Mouse (Mus musculus): Measurements from ENCODE around the gene Sun2. TPM values are rescaled to one million over a fixed set of nuclear protein-coding genes. Genes with fewer than 3 reads are reported as not detected.

Gene Sun2
- polyA plus RNA-seq, 1 experiment from 2014 or later, result 7.2 TPM

DNA sequence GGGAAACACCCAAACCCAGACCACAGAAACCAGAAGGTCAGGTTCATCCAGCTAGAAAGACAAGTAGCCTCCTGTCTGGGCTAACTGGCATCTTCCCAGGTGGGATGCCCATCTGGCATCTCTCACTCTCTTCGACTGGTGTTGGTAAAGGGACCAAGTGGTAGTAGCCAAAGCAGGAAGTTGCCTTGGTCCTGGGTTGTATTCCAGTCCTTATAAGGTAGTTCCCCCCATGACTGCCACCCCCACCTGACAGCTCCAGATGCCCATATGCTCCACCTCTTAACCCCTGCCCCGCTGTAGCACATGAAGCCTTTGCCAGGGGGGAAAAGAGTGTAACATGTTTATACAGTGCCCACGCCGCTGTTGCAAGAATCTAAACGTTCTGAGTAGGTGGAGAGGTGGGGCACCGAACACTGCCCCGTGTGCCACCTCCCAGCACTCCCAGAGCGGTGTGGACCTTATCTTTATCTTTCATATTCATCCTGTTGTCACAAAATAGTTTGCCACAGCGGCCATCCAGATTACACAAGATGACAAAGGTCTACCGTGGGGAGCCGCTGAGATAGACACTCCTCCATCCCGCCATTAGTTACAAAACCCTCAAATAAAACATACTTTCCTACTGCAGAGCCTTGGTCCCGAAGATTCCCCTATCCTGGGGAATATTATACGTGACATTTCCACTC is 1.0 kb downstream of the Sun2 start:
- no peaks in the 10 kb centered on the region for H3K9me3 ChIP-seq
- peaks cover 28% of the 10 kb centered on the region for H3K36me3 ChIP-seq
- peak overlapping the region; percentile 89 for H3K9ac ChIP-seq
- 30% methylated on average over 14 of the region's 14 CpGs for WGBS
- H3K4me3 ChIP-seq, result peak overlapping the region; percentile 83
- no peak for ATAC-seq (ENCODE audit: low FRiP score, low read depth)
- no peaks in the 10 kb centered on the region for H3K27me3 ChIP-seq
- peak overlapping the region; percentile 75 for H3K27ac ChIP-seq (replicated peaks)
- peaks cover 33% of the 10 kb centered on the region for H3K4me1 ChIP-seq (replicated peaks)
- peak overlapping the region; percentile 62 for H3K4me2 ChIP-seq

DNA sequence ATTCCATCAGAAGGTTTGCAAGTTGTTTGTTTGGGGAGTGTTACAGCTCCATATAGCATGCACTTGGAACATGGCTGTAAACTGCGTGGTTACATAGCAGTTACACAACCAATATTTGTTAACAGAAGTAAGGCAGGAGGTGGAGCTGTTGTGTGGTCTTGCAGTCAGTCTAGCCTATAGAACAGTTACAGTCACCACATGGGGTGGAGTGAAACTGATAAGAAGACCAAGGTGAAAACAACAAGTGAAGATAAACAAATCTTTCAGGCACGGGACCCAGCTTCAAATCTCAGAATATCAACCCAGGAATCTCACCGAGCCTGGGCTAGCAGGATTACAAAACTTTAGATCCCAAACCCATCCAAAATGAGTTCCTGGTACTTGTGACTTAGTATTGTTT is 1.6 kb downstream of the Sun2 start:
- no peak for ATAC-seq (ENCODE audit: low FRiP score, low read depth)
- Histone ChIP-seq H3K9ac (peak overlapping the region; percentile 89; the same call in 1 of the 2 replicates), H3K27me3 (no peaks in the 10 kb centered on the region), H3K4me1 (replicated peaks) (peaks cover 33% of the 10 kb centered on the region), H3K36me3 (peaks cover 32% of the 10 kb centered on the region), H3K27ac (replicated peaks) (no peak overlapping the region), H3K4me3 (peak overlapping the region; percentile 83), H3K9me3 (no peaks in the 10 kb centered on the region), H3K4me2 (peak overlapping the region; percentile 62)
- WGBS, result 88% methylated on average over 3 of the region's 3 CpGs

DNA sequence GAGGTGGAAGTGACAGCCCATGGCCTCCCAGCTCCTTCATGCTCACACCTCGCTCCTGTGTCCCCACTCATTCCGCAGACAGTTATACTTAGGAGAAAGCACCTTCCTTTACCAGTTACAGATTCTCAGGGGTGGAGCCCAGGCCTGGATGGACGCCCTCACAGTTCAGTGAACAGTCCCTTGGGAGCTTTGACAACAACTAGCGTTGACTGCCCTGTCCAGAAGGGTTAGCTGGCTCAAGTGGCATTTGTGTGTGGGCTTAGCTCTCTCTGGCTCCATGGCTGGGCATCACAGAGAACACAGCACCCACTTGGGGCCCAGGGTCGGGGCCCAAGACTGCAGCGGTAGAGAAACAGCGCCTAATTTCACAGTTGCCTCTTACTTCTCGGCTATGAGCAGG is 8.0 kb downstream of the Sun2 start:
- H3K9me3 ChIP-seq, result no peaks in the 10 kb centered on the region
- H3K9ac ChIP-seq, result no peak overlapping the region
- H3K4me2 ChIP-seq, result no peak overlapping the region
- peaks cover 6% of the 10 kb centered on the region; the same call in 1 of the 2 replicates for H3K4me1 ChIP-seq (replicated peaks)
- peaks cover 78% of the 10 kb centered on the region for H3K36me3 ChIP-seq
- WGBS, result 81% methylated on average over 8 of the region's 8 CpGs
- H3K27ac ChIP-seq (replicated peaks), result no peak overlapping the region
- no peak for ATAC-seq (ENCODE audit: low FRiP score, low read depth)
- H3K4me3 ChIP-seq, result no peak overlapping the region
- no peaks in the 10 kb centered on the region for H3K27me3 ChIP-seq

DNA sequence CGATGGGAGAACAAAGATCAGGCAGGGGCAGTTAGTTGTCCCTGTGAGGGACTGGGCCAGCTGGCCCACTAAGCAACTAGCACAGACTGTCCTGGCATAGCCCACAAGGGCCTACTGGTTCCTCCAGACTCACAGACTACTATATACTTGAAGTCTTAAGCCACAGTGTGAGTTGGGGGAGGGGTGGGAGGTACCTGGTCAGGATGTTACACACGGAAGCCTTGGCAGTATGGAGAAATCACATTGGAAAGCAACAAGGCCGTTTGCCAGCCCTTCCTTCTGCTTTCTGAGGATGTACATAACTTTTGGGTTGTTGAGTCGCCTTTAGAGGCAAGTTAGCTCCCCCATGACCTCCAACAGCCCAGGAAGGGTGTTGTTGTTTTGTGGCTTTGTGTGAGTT is 8.7 kb downstream of the Sun2 start:
- H3K27ac ChIP-seq (replicated peaks), result no peak overlapping the region
- 81% methylated on average over 4 of the region's 4 CpGs for WGBS
- no peak overlapping the region for H3K9ac ChIP-seq
- H3K36me3 ChIP-seq, result peaks cover 78% of the 10 kb centered on the region
- H3K27me3 ChIP-seq, result no peaks in the 10 kb centered on the region
- no peaks in the 10 kb centered on the region for H3K4me1 ChIP-seq (replicated peaks)
- no peak for ATAC-seq (ENCODE audit: low FRiP score, low read depth)
- H3K4me3 ChIP-seq, result no peak overlapping the region
- H3K9me3 ChIP-seq, result no peaks in the 10 kb centered on the region
- H3K4me2 ChIP-seq, result no peak overlapping the region

DNA sequence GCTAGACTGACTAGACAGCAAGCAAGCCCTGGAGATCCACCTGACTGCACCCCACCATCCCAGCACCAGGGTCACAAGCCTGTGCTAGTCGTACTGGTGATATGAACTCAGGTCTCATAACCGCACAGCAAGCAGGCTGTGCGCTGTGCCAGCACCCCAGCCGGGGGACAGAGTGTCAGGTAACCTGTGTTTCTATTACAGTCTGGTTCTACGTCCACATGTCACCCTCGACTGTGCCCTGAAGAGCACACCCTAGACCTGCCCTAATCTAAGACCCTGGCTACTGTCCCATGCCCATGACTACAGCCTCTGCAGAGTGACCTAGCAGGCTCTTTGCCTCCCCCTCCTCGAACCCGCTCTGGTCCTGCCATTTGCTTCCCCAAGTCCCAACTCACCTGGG is 9.1 kb downstream of the Sun2 start:
- ATAC-seq (ENCODE audit: low FRiP score, low read depth), result no peak
- H3K9ac ChIP-seq, result no peak overlapping the region
- no peak overlapping the region for H3K4me3 ChIP-seq
- H3K27me3 ChIP-seq, result no peaks in the 10 kb centered on the region
- 93% methylated on average over 8 of the region's 8 CpGs for WGBS
- H3K9me3 ChIP-seq, result no peaks in the 10 kb centered on the region
- peaks cover 3% of the 10 kb centered on the region; the same call in 1 of the 2 replicates for H3K4me1 ChIP-seq (replicated peaks)
- no peak overlapping the region for H3K4me2 ChIP-seq
- H3K36me3 ChIP-seq, result peaks cover 79% of the 10 kb centered on the region
- no peak overlapping the region for H3K27ac ChIP-seq (replicated peaks)

DNA sequence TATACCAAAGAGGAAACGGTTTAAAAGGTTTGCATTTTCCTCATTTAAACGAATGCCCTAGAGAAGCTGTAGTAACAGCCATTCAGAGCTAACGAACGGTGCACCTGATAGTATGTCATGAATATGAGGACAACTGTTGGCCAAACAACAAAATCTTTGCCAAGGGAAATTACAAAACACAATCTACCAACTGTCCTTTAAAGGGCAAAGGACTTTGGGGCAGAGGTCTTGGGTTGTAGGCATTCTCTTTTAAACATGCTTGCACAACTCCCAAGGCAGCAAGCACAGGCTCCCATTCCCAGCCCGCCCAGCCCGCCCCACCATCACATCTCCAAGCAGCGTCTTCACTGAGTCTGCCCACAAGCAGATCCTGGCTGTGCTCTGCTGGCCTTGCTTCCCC is 10.8 kb downstream of the Sun2 start:
- Histone ChIP-seq H3K27ac (replicated peaks) (no peak overlapping the region), H3K27me3 (no peaks in the 10 kb centered on the region), H3K36me3 (peaks cover 81% of the 10 kb centered on the region), H3K9me3 (no peaks in the 10 kb centered on the region), H3K4me3 (no peak overlapping the region), H3K4me1 (replicated peaks) (peaks cover 3% of the 10 kb centered on the region; the same call in 1 of the 2 replicates), H3K9ac (no peak overlapping the region), H3K4me2 (no peak overlapping the region)
- ATAC-seq (ENCODE audit: low FRiP score, low read depth), result no peak
- WGBS, result 80% methylated on average over 7 of the region's 7 CpGs

DNA sequence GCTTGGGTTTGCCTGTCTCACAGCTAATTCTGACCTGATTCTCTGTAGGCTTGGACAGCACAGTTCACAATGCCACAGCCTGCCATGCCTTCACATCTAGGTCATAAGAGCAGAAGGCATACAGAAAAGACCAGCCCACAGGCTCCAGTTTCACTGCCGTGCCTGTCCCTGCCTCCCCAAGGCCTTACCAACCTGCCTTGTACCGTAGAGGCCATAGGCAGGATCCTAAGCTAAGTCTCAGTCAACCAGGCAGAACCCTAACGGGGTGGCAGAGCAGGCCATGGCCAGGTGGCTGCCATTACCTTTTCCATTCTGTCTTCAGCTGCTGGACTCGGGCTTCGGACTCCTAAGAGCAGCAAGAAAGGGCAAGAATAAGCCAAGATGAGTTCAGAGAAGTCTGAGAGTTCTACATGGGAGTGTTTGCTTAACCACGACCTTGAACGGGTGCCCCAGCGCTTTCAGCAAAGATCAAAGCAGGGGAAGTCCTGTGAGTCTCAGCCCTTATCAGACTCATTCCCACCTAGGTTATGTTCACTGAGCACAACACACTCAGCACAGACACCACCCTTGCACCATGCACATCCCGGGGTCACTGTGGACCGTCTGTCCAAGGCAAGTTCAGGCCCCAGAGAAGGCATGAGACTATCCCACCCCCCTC is 13.5 kb downstream of the Sun2 start:
- 93% methylated on average over 10 of the region's 10 CpGs for WGBS
- no peak for ATAC-seq (ENCODE audit: low FRiP score, low read depth)
- Histone ChIP-seq H3K4me3 (no peak overlapping the region), H3K27me3 (no peaks in the 10 kb centered on the region), H3K36me3 (peaks cover 78% of the 10 kb centered on the region), H3K9ac (no peak overlapping the region), H3K27ac (replicated peaks) (0 out of 2 replicates have a peak overlapping the region, but pooled peaks have one; percentile 30), H3K4me2 (no peak overlapping the region), H3K4me1 (replicated peaks) (peaks cover 3% of the 10 kb centered on the region; the same call in 1 of the 2 replicates), H3K9me3 (no peaks in the 10 kb centered on the region)

DNA sequence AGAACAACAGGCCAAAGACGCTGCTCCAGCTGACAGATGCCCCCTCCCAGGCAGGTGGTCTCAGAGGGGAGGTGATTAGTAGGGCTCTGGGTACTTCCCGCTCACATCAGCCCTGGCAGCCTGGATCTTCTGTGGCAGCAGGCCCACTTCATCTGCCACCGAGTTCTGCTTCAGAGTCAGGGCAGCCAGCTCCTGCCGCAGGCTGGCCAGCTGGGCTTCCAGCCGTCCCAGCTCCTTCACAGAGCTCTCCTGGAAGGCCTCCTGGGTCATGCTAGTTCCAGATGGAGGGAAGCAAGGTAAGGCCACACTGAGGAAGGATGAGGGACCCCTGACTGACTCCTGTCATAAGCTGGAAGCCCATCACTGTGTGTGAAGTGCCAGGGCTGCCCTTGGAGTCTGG is 14.0 kb downstream of the Sun2 start:
- Histone ChIP-seq H3K4me2 (no peak overlapping the region), H3K4me3 (no peak overlapping the region), H3K9ac (no peak overlapping the region), H3K27me3 (no peaks in the 10 kb centered on the region), H3K27ac (replicated peaks) (peak overlapping the region; percentile 30; the same call in 1 of the 2 replicates), H3K9me3 (no peaks in the 10 kb centered on the region), H3K4me1 (replicated peaks) (peaks cover 3% of the 10 kb centered on the region; the same call in 1 of the 2 replicates), H3K36me3 (peaks cover 73% of the 10 kb centered on the region)
- ATAC-seq (ENCODE audit: low FRiP score, low read depth), result no peak
- WGBS, result 55% methylated on average over 5 of the region's 5 CpGs

DNA sequence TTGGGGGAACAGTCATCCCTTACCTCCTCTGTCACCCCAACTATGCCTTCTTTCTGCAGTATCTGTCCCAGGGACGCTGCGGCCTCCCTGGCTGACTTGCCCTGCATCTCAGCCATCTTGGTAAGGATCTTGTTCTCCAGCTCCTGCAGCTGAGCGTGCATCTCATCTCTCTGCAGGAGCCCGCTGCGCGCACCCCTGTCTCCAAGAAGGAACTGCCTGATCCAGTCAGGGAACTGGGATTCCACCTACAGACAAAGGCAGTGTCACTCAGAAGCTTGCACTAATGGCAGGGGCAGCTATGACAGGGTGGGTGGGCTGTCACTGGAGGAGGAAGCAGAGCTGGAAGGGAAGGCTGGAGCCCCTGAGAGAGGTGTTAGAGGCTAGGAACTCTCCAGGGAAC is 14.5 kb downstream of the Sun2 start:
- peak overlapping the region; percentile 30; the same call in 1 of the 2 replicates for H3K27ac ChIP-seq (replicated peaks)
- H3K9me3 ChIP-seq, result no peaks in the 10 kb centered on the region
- no peak overlapping the region for H3K4me3 ChIP-seq
- peaks cover 3% of the 10 kb centered on the region; the same call in 1 of the 2 replicates for H3K4me1 ChIP-seq (replicated peaks)
- no peak overlapping the region for H3K9ac ChIP-seq
- H3K36me3 ChIP-seq, result peaks cover 68% of the 10 kb centered on the region
- WGBS, result 79% methylated on average over 6 of the region's 6 CpGs
- H3K27me3 ChIP-seq, result no peaks in the 10 kb centered on the region
- H3K4me2 ChIP-seq, result no peak overlapping the region
- no peak for ATAC-seq (ENCODE audit: low FRiP score, low read depth)

DNA sequence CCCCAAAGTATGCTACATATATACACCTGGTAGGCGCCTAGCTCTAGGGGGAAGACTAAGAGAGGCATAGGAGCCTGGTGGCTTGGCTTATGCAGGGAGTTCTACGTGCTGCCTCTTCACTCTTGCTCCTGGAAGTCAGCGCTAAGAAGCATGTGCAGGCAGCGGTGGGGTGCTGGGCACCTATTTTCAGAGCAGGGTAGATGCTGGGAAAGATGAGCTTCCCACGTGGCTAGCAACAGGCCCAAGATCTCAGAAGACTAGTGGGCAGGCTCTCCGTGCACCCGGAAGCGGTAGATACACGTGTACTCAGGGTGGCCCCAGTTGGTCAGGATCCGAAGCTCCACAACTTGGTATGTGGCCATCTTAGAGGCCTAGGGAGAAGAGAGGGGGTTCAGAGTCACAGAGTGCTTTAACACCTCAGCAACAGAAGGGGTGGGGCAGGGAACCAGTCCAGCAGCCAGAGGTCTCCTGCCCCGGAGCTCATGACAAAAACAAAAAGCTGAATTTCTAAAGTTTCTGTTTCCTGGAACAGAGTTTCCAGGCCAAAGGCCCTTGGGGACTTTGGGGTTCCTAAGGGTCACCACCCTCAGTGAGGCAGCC is 17.0 kb downstream of the Sun2 start:
- no peak overlapping the region for H3K27ac ChIP-seq (replicated peaks)
- no peaks in the 10 kb centered on the region for H3K9me3 ChIP-seq
- H3K4me3 ChIP-seq, result no peak overlapping the region
- no peak for ATAC-seq (ENCODE audit: low FRiP score, low read depth)
- H3K9ac ChIP-seq, result no peak overlapping the region
- peaks cover 3% of the 10 kb centered on the region; the same call in 1 of the 2 replicates for H3K4me1 ChIP-seq (replicated peaks)
- WGBS, result 93% methylated on average over 11 of the region's 11 CpGs
- peaks cover 56% of the 10 kb centered on the region for H3K36me3 ChIP-seq
- H3K4me2 ChIP-seq, result no peak overlapping the region
- H3K27me3 ChIP-seq, result no peaks in the 10 kb centered on the region

DNA sequence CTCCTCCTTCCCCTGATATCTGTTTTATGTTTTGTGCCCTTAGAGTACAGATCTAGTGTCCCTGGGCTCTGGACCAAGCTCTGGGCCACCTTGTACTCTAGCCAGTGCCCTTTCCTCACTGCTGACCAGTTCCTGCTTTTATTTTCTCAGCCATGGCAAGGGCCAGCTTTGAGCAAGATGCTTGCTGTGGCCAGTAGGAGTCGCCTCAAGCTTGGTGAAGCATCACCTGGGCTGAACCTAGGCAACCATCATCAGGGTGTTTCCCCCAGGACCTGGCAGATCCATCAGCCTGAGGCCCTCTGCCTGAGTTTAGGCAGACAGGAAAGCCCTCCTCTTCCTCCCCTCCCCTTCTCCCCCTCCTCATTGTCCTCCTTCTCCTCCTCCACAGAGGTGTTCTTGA is 18.9 kb downstream of the Sun2 start:
- H3K27me3 ChIP-seq, result no peaks in the 10 kb centered on the region
- H3K9ac ChIP-seq, result no peak overlapping the region
- ATAC-seq (ENCODE audit: low FRiP score, low read depth), result no peak
- no peak overlapping the region for H3K27ac ChIP-seq (replicated peaks)
- no peak overlapping the region for H3K4me2 ChIP-seq
- no peaks in the 10 kb centered on the region for H3K9me3 ChIP-seq
- no peak overlapping the region for H3K4me3 ChIP-seq
- H3K36me3 ChIP-seq, result peaks cover 56% of the 10 kb centered on the region
- peaks cover 3% of the 10 kb centered on the region; the same call in 1 of the 2 replicates for H3K4me1 ChIP-seq (replicated peaks)
- WGBS, result 40% methylated on average over 1 of the region's 1 CpGs

DNA sequence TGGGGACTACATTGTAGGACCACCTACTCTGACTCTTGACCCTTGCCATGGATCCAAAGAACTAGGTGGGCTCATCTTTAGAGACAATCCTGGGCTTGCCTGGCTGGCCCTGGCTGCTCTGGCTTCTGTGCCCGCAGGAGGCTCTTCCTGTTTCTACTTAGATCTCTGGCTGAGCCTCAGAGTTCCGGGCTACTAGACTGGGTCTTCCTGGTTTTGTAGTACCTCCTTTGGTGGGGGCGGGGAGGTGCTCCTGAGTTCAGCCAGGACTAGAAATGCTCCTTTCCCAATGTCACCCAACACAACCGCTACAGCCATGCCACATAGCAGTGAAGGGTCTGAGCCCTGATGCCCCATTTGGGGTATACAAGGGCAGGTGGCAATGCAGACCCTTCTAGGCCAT is 21.5 kb downstream of the Sun2 start:
- WGBS, result 85% methylated on average over 4 of the region's 4 CpGs
- H3K9me3 ChIP-seq, result no peaks in the 10 kb centered on the region
- H3K9ac ChIP-seq, result no peak overlapping the region
- ATAC-seq (ENCODE audit: low FRiP score, low read depth), result no peak
- peaks cover 48% of the 10 kb centered on the region for H3K36me3 ChIP-seq
- H3K4me1 ChIP-seq (replicated peaks), result no peaks in the 10 kb centered on the region
- H3K4me3 ChIP-seq, result no peak overlapping the region
- no peak overlapping the region for H3K27ac ChIP-seq (replicated peaks)
- no peaks in the 10 kb centered on the region for H3K27me3 ChIP-seq
- H3K4me2 ChIP-seq, result no peak overlapping the region

Measured in hindbrain, embryonic 15.5 days (tissue).